Mouse (Mus musculus) erythroblast, embryonic 14.5 days (primary cell): ENCODE results near the gene BC048562.

Source experiments
- GATA1 ChIP-seq: IDR thresholded peaks from 2 replicates; pipeline ENCODE4 v1.6.1; 2012; ENCODE audit warnings: low read length, inconsistent platforms, mixed read lengths
- TAL1 ChIP-seq: IDR thresholded peaks from 3 replicates; pipeline ENCODE4 v1.6.1; 2012; ENCODE audit warnings: low read length, inconsistent platforms, mixed read lengths

DNA sequence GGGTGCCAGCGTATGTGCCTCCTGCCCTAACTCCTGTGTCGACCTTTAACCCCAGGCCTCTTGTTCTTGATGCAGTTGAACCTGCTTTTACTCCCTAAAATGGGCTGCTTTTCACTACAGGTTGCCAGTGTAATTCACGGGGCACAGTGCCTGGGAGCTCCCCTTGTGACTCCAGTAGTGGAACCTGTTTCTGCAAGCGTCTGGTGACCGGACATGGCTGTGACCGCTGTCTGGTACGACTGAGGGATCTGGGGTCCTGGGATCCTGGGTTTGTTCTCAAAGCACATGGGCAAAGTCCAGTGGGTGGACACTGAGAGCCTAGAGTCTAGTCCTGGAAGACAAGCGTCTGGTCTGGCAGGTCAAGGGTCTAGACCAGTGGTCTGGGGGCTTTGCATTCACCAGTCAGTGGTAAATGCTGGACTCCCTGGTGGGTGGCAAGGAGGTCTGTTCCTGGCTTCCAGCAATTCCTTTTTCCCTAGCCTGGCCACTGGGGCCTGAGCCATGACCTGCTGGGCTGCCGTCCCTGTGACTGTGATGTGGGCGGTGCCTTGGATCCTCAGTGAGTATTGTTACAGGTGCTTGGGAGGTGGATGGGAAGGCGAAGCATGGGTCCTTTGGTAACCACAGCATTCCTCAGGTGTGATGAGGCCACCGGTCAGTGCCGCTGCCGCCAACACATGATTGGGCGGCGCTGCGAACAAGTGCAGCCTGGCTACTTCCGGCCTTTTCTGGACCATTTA is 46.9 kb downstream of the BC048562 start:
- TF ChIP-seq GATA1 (no peak), TAL1 (no peak)
